Mouse (Mus musculus) embryonic facial prominence, embryonic 15.5 days (tissue): ENCODE data around the gene Lrrc52. TPM values are rescaled to one million over a fixed set of nuclear protein-coding genes. Genes with fewer than 3 reads are reported as not detected.

ENCODE experiments used
- polyA plus RNA-seq: library from polyadenylated mRNA; unstranded; fragments of >200 nt; fragmentation: Nextera tagmentation; extraction: Ambion mirVana; gene quantifications from 2 replicates; pipeline ENCODE4 v1.2.1, GENCODE M21; 2015

Gene Lrrc52
- polyA plus RNA-seq, 1 experiment from 2014 or later: not detected

Other genes starting within 250 kb of the Lrrc52 start
- gene Uck2, start 181.5 kb downstream of the Lrrc52 start, polyA plus RNA-seq: 60.2 and 62.4 TPM in 2 replicates
- 92.0 and 92.5 TPM in 2 replicates for gene Tmco1, start 158.4 kb downstream of the Lrrc52 start, polyA plus RNA-seq
- gene Aldh9a1, start 116.8 kb downstream of the Lrrc52 start, polyA plus RNA-seq: 47.3 and 49.2 TPM in 2 replicates
- gene Mgst3, start 72.9 kb downstream of the Lrrc52 start, polyA plus RNA-seq: 74.7 and 76.8 TPM in 2 replicates
- 20.2 and 25.4 TPM in 2 replicates for gene Rxrg, start 131.6 kb upstream of the Lrrc52 start, polyA plus RNA-seq
- gene Lmx1a, start 222.5 kb upstream of the Lrrc52 start, polyA plus RNA-seq: 0.93 and 1.2 TPM in 2 replicates